Mouse (Mus musculus) CH12.LX (cell line): Measurements from ENCODE around the gene Cggbp1. TPM values are rescaled to one million over a fixed set of nuclear protein-coding genes. Genes with fewer than 3 reads are reported as not detected.

ENCODE experiments used
- DNase-seq: peaks from one replicate; pipeline ENCODE4 v3.0.0-alpha.2; 2013; ENCODE audit errors: extremely low read depth
- H3K27ac ChIP-seq: 2 replicates; pipeline ENCODE4 v1.5.1; 2012; ENCODE audit warnings: low read depth, mild to moderate bottlenecking, control low read depth, moderate library complexity; ENCODE audit not compliant: insufficient read depth
- H3K27me3 ChIP-seq: replicated peaks from 2 replicates; pipeline ENCODE3; 2012; ENCODE audit warnings: inconsistent platforms
- H3K36me3 ChIP-seq, 2 experiments: replicated peaks in 1 of 2; 2 replicates each; pipeline versions ENCODE3 to v1.6.1; 2012; ENCODE audit warnings: inconsistent platforms in 1 of 2, low read length in 1 of 2, mild to moderate bottlenecking in 1 of 2, mixed read lengths in 1 of 2, moderate library complexity in 1 of 2; ENCODE audit not compliant: control insufficient read depth in 1 of 2, insufficient read depth in 1 of 2
- H3K4me1 ChIP-seq, 2 experiments: 2 replicates each; pipeline ENCODE4 v1.6.1; 2012; ENCODE audit warnings: inconsistent platforms in 1 of 2, moderate library complexity in 1 of 2; ENCODE audit not compliant: insufficient read depth in 2 of 2, control insufficient read depth in 1 of 2
- H3K4me2 ChIP-seq: 2 replicates; pipeline ENCODE4 v1.6.1; 2012; ENCODE audit warnings: low read depth, mild to moderate bottlenecking, control low read depth; ENCODE audit not compliant: poor library complexity, insufficient read depth, severe bottlenecking
- H3K4me3 ChIP-seq, 3 experiments: fragments of 150-350 bp in 1 of 3; sonication (generic) in 1 of 3; replicated peaks in 1 of 3; 2 replicates each; pipeline versions ENCODE3 to v1.5.1; 2011 to 2012; ENCODE audit warnings: low read depth in 2 of 3, low read length in 2 of 3, mild to moderate bottlenecking in 2 of 3, moderate library complexity in 2 of 3, control low read depth in 1 of 3, improper control_type of control experiment in 1 of 3, inconsistent platforms in 1 of 3, mixed read lengths in 1 of 3; ENCODE audit not compliant: poor library complexity in 1 of 3
- H3K79me2 ChIP-seq: replicated peaks from 2 replicates; pipeline ENCODE4 v1.6.1; 2012; ENCODE audit warnings: mild to moderate bottlenecking, moderate library complexity; ENCODE audit not compliant: control insufficient read depth, poor library complexity, insufficient read depth, severe bottlenecking; ENCODE audit errors: extremely low read depth
- H3K9ac ChIP-seq: 2 replicates; pipeline ENCODE4 v1.6.1; 2012; ENCODE audit warnings: low read depth, mild to moderate bottlenecking, control low read depth, moderate library complexity; ENCODE audit not compliant: insufficient read depth
- H3K9me3 ChIP-seq: replicated peaks from 2 replicates; pipeline ENCODE3; 2012; ENCODE audit warnings: low read length, inconsistent platforms, mixed read lengths
- CHD1 ChIP-seq: IDR thresholded peaks from 2 replicates; pipeline ENCODE4 v1.6.1; 2012; ENCODE audit warnings: low read depth, low read length, improper control_type of control experiment, inconsistent platforms
- CTCF ChIP-seq, 2 experiments: IDR thresholded peaks in 1 of 2; conservative IDR thresholded peaks in 1 of 2; 2 replicates each; pipeline ENCODE4 v1.5.1; 2011 to 2012; ENCODE audit warnings: low read depth in 2 of 2, low read length in 2 of 2, improper control_type of control experiment in 1 of 2, inconsistent platforms in 1 of 2, mild to moderate bottlenecking in 1 of 2, moderate library complexity in 1 of 2
- E2F4 ChIP-seq: IDR thresholded peaks from 2 replicates; pipeline ENCODE4 v1.6.1; 2011; ENCODE audit warnings: low read depth, low read length, improper control_type of control experiment; ENCODE audit not compliant: insufficient replicate concordance
- MAZ ChIP-seq: IDR thresholded peaks from 2 replicates; pipeline ENCODE4 v1.6.1; 2012; ENCODE audit warnings: low read depth, mild to moderate bottlenecking, inconsistent platforms, low read length, improper control_type of control experiment, moderate library complexity
- SIN3A ChIP-seq: IDR thresholded peaks from 2 replicates; pipeline ENCODE4 v1.6.1; 2012; ENCODE audit warnings: low read length, improper control_type of control experiment, inconsistent platforms
- SMC3 ChIP-seq: IDR thresholded peaks from 2 replicates; pipeline ENCODE4 v1.6.1; 2011; ENCODE audit warnings: low read depth, low read length, improper control_type of control experiment
- TBP ChIP-seq: conservative IDR thresholded peaks from 2 replicates; pipeline ENCODE4 v1.6.1; 2011; ENCODE audit warnings: low read depth, low read length, improper control_type of control experiment
- USF1 ChIP-seq: IDR thresholded peaks from 2 replicates; pipeline ENCODE4 v1.6.1; 2014; ENCODE audit warnings: low read depth, mild to moderate bottlenecking, inconsistent platforms, low read length, improper control_type of control experiment
- ZC3H11A ChIP-seq: IDR thresholded peaks from 2 replicates; pipeline ENCODE4 v1.6.1; 2012; ENCODE audit warnings: low read depth, mild to moderate bottlenecking, inconsistent platforms, low read length, improper control_type of control experiment
- ZMIZ1 ChIP-seq: IDR thresholded peaks from 2 replicates; pipeline ENCODE4 v1.6.1; 2012; ENCODE audit warnings: low read depth, mild to moderate bottlenecking, inconsistent platforms, low read length, improper control_type of control experiment
- dilution Hi-C: fragments of 300-500 bp; cut with MboI; formaldehyde crosslinking; loops from 2 replicates; pipeline ENCODE4 v1.14.3; 2020; ENCODE audit warnings: low sequenced_read_pairs; ENCODE audit not compliant: extremely low pct_unique_long_range_greater_than_20kb, extremely low pct_ligation_motif_present
- in situ Hi-C: fragments of 300-500 bp; cut with MboI; formaldehyde crosslinking; loops from 3 replicates; pipeline ENCODE4 v1.14.3; 2019; ENCODE audit warnings: low sequenced_read_pairs, low pct_ligation_motif_present, low pct_unique_long_range_greater_than_20kb, mixed read lengths
- polyA plus RNA-seq: library from polyadenylated mRNA; unstranded; fragments of >175 nt; gene quantifications from 2 replicates; pipeline ENCODE4 v1.2.1, GENCODE M21; 2012; ENCODE audit warnings: low read depth; ENCODE audit not compliant: insufficient read length
- total RNA-seq, 2 experiments: library from RNA; depleted of rRNA; stranded (reverse); fragments of 300-350 nt in 1 of 2; fragments of >200 nt in 1 of 2; gene quantifications; 2 replicates each; pipeline ENCODE4 v1.2.3; 2012 to 2014

Cggbp1 gene
- total and polyA plus RNA-seq, 3 experiments: 38.5 to 86.5 (median 71.1) TPM

DNA sequence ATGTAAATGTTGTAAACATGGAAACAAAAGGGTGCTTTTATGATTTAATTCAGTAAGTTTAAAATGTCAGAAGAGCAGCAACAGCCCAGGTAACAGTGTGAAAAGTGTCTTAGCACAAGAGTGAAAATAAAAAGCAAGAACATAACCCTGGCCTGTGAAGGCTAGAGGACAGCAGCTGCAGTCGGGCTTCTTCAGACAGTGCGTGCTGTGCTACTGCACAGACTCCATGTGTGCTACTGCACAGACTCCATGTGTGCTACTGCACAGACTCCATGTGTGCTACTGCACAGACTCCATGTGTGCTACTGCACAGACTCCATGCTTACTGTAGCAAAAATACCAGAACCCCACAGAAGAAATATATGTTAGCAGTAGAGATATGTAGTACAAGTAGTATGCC lies 15.1 kb upstream of the Cggbp1 start:
- H3K4me3 ChIP-seq: no peak overlapping the region
- H3K36me3 ChIP-seq: peaks cover 0 to 9% of the 10 kb centered on the region in 2 experiments
- in situ Hi-C loops (no loop called here), dilution Hi-C loops (no loop called here)
- H3K79me2 ChIP-seq: peaks cover 8% of the 10 kb centered on the region; the same call in 1 of the 2 replicates
- no peak for DNase-seq
- TF ChIP-seq ZC3H11A: no peak
- no peak for TF ChIP-seq ZMIZ1
- no peak for TF ChIP-seq SMC3
- no peak for TF ChIP-seq MAZ
- no peak for TF ChIP-seq USF1
- TF ChIP-seq CHD1: no peak
- no peak overlapping the region for H3K27ac ChIP-seq
- no peak overlapping the region for H3K9ac ChIP-seq
- H3K9me3 ChIP-seq: no peaks in the 10 kb centered on the region
- no peak overlapping the region for H3K4me2 ChIP-seq
- H3K4me1 ChIP-seq: peaks cover 0 to 15% of the 10 kb centered on the region in 2 experiments; a peak in 2 of 4 replicates
- no peaks in the 10 kb centered on the region for H3K27me3 ChIP-seq

DNA sequence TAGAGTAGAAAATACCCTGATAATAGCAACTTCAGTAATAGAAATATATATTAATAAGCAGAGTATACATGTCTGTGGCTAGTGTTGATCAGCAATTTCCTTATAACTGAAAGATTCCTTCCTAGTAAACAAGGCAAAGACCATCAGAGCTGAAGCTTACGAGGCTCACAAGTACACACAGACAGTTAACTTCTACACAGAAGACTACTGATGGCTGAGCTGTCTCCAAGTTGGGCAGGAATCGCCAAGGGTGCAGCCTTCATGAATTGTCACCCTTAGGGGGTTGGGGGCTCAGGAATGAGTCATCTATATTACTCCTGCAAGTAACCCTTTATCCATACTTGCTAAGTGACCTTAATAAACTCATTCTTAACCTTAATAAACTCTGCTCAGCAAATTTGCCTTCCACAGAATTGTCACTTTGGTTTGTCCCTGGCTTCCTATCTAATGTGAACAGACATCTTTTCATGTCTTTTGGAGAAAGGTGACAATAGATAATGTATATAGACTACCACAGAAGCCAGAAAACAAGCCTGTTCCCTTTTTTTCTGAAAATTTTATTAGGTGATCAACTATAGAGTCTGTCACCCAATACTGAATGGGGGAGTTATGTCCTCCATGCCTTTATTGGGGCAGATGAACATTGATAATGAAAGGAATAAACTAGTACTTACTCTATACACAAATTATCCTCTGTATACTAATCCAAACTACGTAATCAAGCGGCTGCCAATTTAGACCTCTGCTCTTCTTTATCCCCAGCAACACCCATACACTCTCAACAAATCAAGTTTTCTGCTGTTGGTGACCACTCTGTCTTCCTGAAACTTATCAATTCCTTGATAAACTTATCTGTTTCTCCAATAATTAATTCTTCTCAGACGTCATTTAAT lies 10.1 kb upstream of the Cggbp1 start:
- dilution Hi-C loops: no loop called here
- Histone ChIP-seq H3K9me3 (no peaks in the 10 kb centered on the region), H3K4me3 (no peak overlapping the region), H3K4me1 (peaks cover 0 to 2% of the 10 kb centered on the region in 2 experiments; a peak in 1 of 4 replicates), H3K27ac (no peak overlapping the region)
- TF ChIP-seq SIN3A (no peak), E2F4 (no peak)
- TF ChIP-seq, all 38 proteins: peak for 0
- in situ Hi-C loops: no loop called here
- Histone ChIP-seq H3K79me2 (peaks cover 16% of the 10 kb centered on the region), H3K4me2 (no peak overlapping the region), H3K9ac (no peak overlapping the region), H3K36me3 (peaks cover 0 to 8% of the 10 kb centered on the region in 2 experiments), H3K27me3 (no peaks in the 10 kb centered on the region)
- no peak for DNase-seq

DNA sequence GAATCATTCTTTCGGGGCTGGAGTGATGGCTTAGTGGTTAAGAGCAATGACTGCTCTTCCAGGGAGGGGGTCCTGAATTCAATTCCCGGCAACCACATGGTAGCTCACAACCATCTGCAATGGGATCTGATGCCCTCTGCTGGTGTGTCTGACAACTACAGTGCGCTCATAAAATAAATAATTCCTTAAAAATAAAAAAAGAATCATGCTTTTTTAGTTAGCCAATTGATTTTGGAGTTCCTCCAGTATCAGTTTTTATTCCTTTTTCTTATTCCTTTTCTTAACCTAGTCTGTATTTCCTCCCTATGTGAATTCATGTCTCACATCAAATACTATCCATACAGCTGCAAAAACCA lies 9.4 kb upstream of the Cggbp1 start:
- TF ChIP-seq SMC3: no peak
- no peak for TF ChIP-seq TBP
- TF ChIP-seq CTCF (conservative IDR thresholded peaks at IDR 0.05 in 1 of 2, IDR thresholded peaks at IDR 0.05 in 1 of 2; ENCODE audit: low read depth in 2 of 2, low read length in 2 of 2): peak; percentile 9 to 21; a peak in 2 of 4 replicates
- in situ Hi-C loops: no loop called here
- H3K4me1 ChIP-seq: peaks cover 0 to 3% of the 10 kb centered on the region in 2 experiments; a peak in 1 of 4 replicates
- H3K27me3 ChIP-seq: no peaks in the 10 kb centered on the region
- peaks cover 19% of the 10 kb centered on the region for H3K79me2 ChIP-seq
- dilution Hi-C loops: no loop called here
- H3K9me3 ChIP-seq: no peaks in the 10 kb centered on the region
- DNase-seq: no peak
- no peak overlapping the region for H3K4me3 ChIP-seq
- no peak overlapping the region for H3K4me2 ChIP-seq
- no peak overlapping the region for H3K9ac ChIP-seq
- no peak overlapping the region for H3K27ac ChIP-seq
- H3K36me3 ChIP-seq: peaks cover 0 to 5% of the 10 kb centered on the region in 2 experiments
